Mouse (Mus musculus) forebrain, postnatal 0 days (tissue): Measurements from ENCODE around the gene Rnf150. TPM values are rescaled to one million over a fixed set of nuclear protein-coding genes. Genes with fewer than 3 reads are reported as not detected.

ENCODE experiments used
- ATAC-seq: fragments of 200-750 bp; cut with Nextera tagmentation; 2 replicates; pipeline ENCODE4 v1.8.0; 2017; ENCODE audit warnings: mild to moderate bottlenecking, moderate library complexity
- DNase-seq: peaks from one replicate; pipeline ENCODE4 v3.0.0-alpha.2; 2015
- H3K27ac ChIP-seq: fragments of 300-500 bp; sonication (generic); 2 replicates; pipeline ENCODE4 v1.5.1; 2014; ENCODE audit warnings: low read depth, mild to moderate bottlenecking, antibody characterized with exemption, low read length, moderate library complexity, mixed read lengths
- H3K27me3 ChIP-seq: fragments of 300-500 bp; sonication (generic); 2 replicates; pipeline ENCODE4 v1.6.1; 2014; ENCODE audit warnings: mild to moderate bottlenecking, low read length, mixed read lengths; ENCODE audit not compliant: insufficient read depth
- H3K36me3 ChIP-seq: fragments of 300-500 bp; sonication (generic); 2 replicates; pipeline ENCODE4 v1.6.1; 2014; ENCODE audit warnings: mild to moderate bottlenecking, moderate library complexity; ENCODE audit not compliant: insufficient read depth
- H3K4me1 ChIP-seq: fragments of 300-500 bp; sonication (generic); 2 replicates; pipeline ENCODE4 v1.6.1; 2014; ENCODE audit warnings: antibody characterized with exemption; ENCODE audit not compliant: insufficient read depth
- H3K4me2 ChIP-seq: fragments of 300-500 bp; sonication (generic); 2 replicates; pipeline ENCODE4 v1.6.1; 2014; ENCODE audit warnings: low read depth, mild to moderate bottlenecking, moderate library complexity
- H3K4me3 ChIP-seq: fragments of 300-500 bp; sonication (generic); 2 replicates; pipeline ENCODE4 v1.5.1; 2014; ENCODE audit warnings: low read depth, low read length, mixed read lengths
- H3K9ac ChIP-seq: fragments of 300-500 bp; sonication (generic); 2 replicates; pipeline ENCODE4 v1.6.1; 2014; ENCODE audit warnings: mild to moderate bottlenecking
- H3K9me3 ChIP-seq: fragments of 300-500 bp; sonication (generic); 2 replicates; pipeline ENCODE4 v1.6.1; 2016; ENCODE audit warnings: low read length
- CTCF ChIP-seq: sonication (generic); IDR thresholded peaks from 2 replicates; pipeline ENCODE4 v1.5.1; 2016; ENCODE audit warnings: antibody characterized with exemption, control low read depth, low read depth
- WGBS: fragments of 180-500 bp; shearing (Covaris S2); extraction: QIAGEN DNeasy Blood & Tissue Kit; methylation state at CpG from one replicate; pipeline ENCODE4 v1.1.7; 2014; 5-methylcytosine and 5-hydroxymethylcytosine counted together
- polyA plus RNA-seq: library from polyadenylated mRNA; unstranded; fragments of >200 nt; fragmentation: Nextera tagmentation; extraction: Ambion mirVana; gene quantifications from 2 replicates; pipeline ENCODE4 v1.2.1, GENCODE M21; 2015
- total RNA-seq: library from RNA; depleted of rRNA; stranded (reverse); fragments of >200 nt; gene quantifications from 2 replicates; pipeline ENCODE4 v1.2.3, GENCODE M21; 2014

Gene Rnf150
- total and polyA plus RNA-seq, 2 experiments from 2014 or later, result 1.3 to 12.3 TPM

DNA sequence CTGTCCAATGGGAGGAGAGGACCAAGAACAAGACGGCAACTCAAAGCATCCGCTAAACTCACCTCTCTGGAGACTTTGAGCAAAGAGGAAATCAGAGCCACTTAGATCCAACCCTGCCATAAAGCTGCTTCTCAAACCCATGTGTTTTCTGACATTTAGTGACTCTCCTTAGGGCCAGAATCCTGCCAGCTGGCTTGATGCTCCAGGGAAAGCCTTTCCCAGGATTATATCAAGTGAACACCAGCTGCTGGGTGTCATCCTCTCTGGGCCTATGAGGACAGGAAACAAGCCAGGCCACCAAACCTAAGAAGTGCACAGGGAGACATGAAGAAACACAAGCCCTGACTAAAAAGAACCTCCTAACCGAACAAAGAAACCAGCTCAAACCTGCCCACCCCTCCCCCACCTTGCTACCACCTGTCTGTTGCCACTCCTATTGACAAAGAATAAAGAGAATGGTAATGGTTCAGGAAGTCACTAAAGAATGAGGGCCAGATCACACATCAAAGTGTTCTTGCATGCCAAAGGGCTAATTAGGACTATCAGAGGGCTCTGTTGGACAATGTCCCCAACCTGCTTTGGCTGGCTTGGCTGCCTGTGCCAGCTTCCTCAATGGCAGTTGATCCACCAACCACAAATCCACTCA is 173.5 kb downstream of the Rnf150 start:
- no peak for TF ChIP-seq CTCF
- no peak for ATAC-seq
- Histone ChIP-seq H3K27me3 (no peaks in the 10 kb centered on the region), H3K36me3 (peaks cover 3% of the 10 kb centered on the region; the same call in 1 of the 2 replicates), H3K4me3 (no peak overlapping the region), H3K9ac (no peak overlapping the region), H3K27ac (no peak overlapping the region), H3K9me3 (no peaks in the 10 kb centered on the region), H3K4me1 (no peaks in the 10 kb centered on the region), H3K4me2 (no peak overlapping the region)
- WGBS, result 69% methylated on average over 3 of the region's 3 CpGs
- DNase-seq, result no peak

GRCm38 (mm10) chr8:83037321-83037720 is 174.2 kb downstream of the Rnf150 start:
- Histone ChIP-seq H3K27ac (no peak overlapping the region), H3K4me1 (no peaks in the 10 kb centered on the region), H3K9me3 (no peaks in the 10 kb centered on the region), H3K36me3 (peaks cover 3% of the 10 kb centered on the region; the same call in 1 of the 2 replicates), H3K9ac (no peak overlapping the region), H3K4me3 (no peak overlapping the region), H3K27me3 (no peaks in the 10 kb centered on the region), H3K4me2 (no peak overlapping the region)
- no peak for TF ChIP-seq CTCF
- ATAC-seq (no peak), DNase-seq (no peak)
- 88% methylated on average over 1 of the region's 1 CpGs for WGBS

DNA sequence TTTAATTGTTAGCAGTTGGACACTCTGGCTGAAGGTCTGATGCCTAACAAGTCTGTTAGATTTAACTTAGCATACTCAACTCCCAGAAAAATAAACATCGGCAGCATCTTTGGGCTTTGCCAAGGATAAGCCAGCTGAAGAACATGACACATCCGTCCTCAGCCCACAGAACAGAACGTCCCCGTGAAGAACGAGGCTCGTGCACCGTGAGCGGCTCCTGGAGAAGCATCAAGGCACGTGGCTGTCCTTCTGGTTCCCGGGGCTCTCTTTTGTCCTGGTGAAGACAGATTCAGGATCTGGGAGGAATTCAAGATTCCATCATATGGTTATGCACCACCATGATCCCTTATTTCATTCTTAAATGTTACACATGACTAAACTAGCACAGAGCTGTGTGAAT is 175.4 kb downstream of the Rnf150 start:
- no peaks in the 10 kb centered on the region for H3K4me1 ChIP-seq
- no peak for DNase-seq
- no peaks in the 10 kb centered on the region for H3K27me3 ChIP-seq
- WGBS, result 66% methylated on average over 10 of the region's 10 CpGs
- no peak for TF ChIP-seq CTCF
- H3K9ac ChIP-seq, result no peak overlapping the region
- no peak overlapping the region for H3K4me2 ChIP-seq
- peaks cover 3% of the 10 kb centered on the region; the same call in 1 of the 2 replicates for H3K36me3 ChIP-seq
- H3K4me3 ChIP-seq, result no peak overlapping the region
- peak; percentile 60 for ATAC-seq
- no peaks in the 10 kb centered on the region for H3K9me3 ChIP-seq
- H3K27ac ChIP-seq, result no peak overlapping the region

DNA sequence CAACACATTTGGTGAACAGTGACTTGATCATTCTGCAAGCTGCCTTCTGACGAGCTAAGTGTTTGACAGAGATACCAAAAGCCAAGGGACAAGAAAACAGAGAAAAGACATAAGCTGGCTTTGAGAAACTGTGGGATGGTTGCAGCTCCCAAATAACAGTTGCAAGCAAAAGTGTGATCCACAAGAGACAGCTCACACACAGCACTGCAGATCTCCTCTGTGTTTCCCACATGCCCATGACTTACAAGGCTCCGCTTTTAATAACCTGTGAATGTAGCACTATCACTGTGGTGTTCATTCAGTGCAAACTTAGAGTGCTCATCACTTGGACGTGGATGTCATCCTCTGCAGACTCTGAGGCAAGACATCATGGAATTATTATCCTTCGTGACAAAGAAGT is 178.3 kb downstream of the Rnf150 start:
- 83% methylated on average over 4 of the region's 4 CpGs for WGBS
- H3K36me3 ChIP-seq, result peaks cover 3% of the 10 kb centered on the region; the same call in 1 of the 2 replicates
- peak; percentile 40; the same call in 1 of the 2 replicates for ATAC-seq
- no peak overlapping the region for H3K27ac ChIP-seq
- DNase-seq, result no peak
- H3K27me3 ChIP-seq, result no peaks in the 10 kb centered on the region
- no peaks in the 10 kb centered on the region for H3K4me1 ChIP-seq
- H3K9ac ChIP-seq, result no peak overlapping the region
- H3K9me3 ChIP-seq, result no peaks in the 10 kb centered on the region
- TF ChIP-seq CTCF, result no peak
- H3K4me3 ChIP-seq, result no peak overlapping the region
- no peak overlapping the region for H3K4me2 ChIP-seq

DNA sequence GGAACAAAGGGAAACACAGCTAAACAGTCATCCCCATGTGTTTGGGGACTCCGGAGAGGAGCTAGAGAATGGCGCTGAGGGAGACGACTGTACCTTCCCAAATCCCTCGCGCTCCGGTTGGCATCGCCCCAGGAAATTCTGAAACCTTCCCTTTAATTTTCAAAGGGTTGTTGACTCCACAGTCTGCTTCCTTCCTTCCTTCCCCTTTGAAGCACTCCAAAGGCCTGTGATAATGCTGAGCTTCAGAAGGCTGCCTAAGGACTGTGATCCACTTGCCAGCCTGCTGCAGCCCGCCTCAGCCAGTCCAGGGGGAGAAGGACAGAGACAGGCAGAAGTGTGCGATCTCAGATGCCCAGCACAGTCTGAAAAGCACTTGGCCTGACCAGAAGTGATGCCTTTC is 183.8 kb downstream of the Rnf150 start:
- H3K27ac ChIP-seq, result no peak overlapping the region
- no peaks in the 10 kb centered on the region for H3K27me3 ChIP-seq
- WGBS, result 75% methylated on average over 9 of the region's 9 CpGs
- ATAC-seq, result no peak
- no peak for DNase-seq
- TF ChIP-seq CTCF, result no peak
- H3K9ac ChIP-seq, result no peak overlapping the region
- H3K4me3 ChIP-seq, result no peak overlapping the region
- no peaks in the 10 kb centered on the region; the same call in 1 of the 2 replicates for H3K4me1 ChIP-seq
- H3K36me3 ChIP-seq, result no peaks in the 10 kb centered on the region
- H3K4me2 ChIP-seq, result no peak overlapping the region
- no peaks in the 10 kb centered on the region for H3K9me3 ChIP-seq

- Histone ChIP-seq H3K9ac (no peak overlapping the region), H3K4me3 (no peak overlapping the region), H3K4me2 (no peak overlapping the region), H3K27me3 (no peaks in the 10 kb centered on the region), H3K9me3 (no peaks in the 10 kb centered on the region), H3K36me3 (no peaks in the 10 kb centered on the region), H3K4me1 (no peaks in the 10 kb centered on the region; the same call in 1 of the 2 replicates), H3K27ac (no peak overlapping the region)
- WGBS, result 71% methylated on average over 6 of the region's 6 CpGs
- no peak for TF ChIP-seq CTCF
- DNase-seq (no peak), ATAC-seq (no peak)
These were observed 185.4 kb downstream of the Rnf150 start for GRCm38 (mm10) chr8:83048527-83048926.

- no peak overlapping the region for H3K9ac ChIP-seq
- WGBS, result 18% methylated on average over 7 of the region's 7 CpGs
- H3K27me3 ChIP-seq, result no peaks in the 10 kb centered on the region
- ATAC-seq, result peak; percentile 62
- H3K9me3 ChIP-seq, result no peaks in the 10 kb centered on the region
- peak overlapping the region; percentile 45; the same call in 1 of the 2 replicates for H3K27ac ChIP-seq
- TF ChIP-seq CTCF, result no peak
- DNase-seq, result no peak
- no peak overlapping the region for H3K4me3 ChIP-seq
- H3K36me3 ChIP-seq, result no peaks in the 10 kb centered on the region
- no peaks in the 10 kb centered on the region; the same call in 1 of the 2 replicates for H3K4me1 ChIP-seq
- H3K4me2 ChIP-seq, result no peak overlapping the region
These were observed 186.0 kb downstream of the Rnf150 start for GRCm38 (mm10) chr8:83049171-83049601.
